9 mouse cellular contexts compared by ENCODE assay signal in genomic region chr4:115979437-115979836, GRCm38 (mm10). TPM values are rescaled to one million over a fixed set of nuclear protein-coding genes. Genes with fewer than 3 reads are reported as not detected.
DNase-seq lines count a peak whose midpoint lies in the region; ATAC-seq lines count a peak whose summit lies in the region.
"Had no signal": no experiment of that assay in that cellular context is flagged by ENCODE, and none has a peak within 500 bp of the region (broad histone marks: within the 10 kb centered on the region; RNA-seq: fewer than 3 reads in every experiment).

No protein-coding gene starts in this region.

- ATAC-seq in liver, embryonic 13.5 days (ENCODE audit: low read depth), result no peak

- H3K9me3 ChIP-seq in liver, embryonic 13.5 days (replicated peaks), result no peaks in the 10 kb centered on the region

- peak overlapping the region; percentile 26; the same call in 1 of the 2 replicates for H3K4me3 ChIP-seq in liver, embryonic 13.5 days (replicated peaks)

- peaks cover 79% of the 10 kb centered on the region for H3K27me3 ChIP-seq in liver, embryonic 13.5 days

- H3K4me1 ChIP-seq in liver, embryonic 13.5 days (replicated peaks), result peaks cover 4% of the 10 kb centered on the region

- no peaks in the 10 kb centered on the region for H3K36me3 ChIP-seq in liver, embryonic 13.5 days

- peak; percentile 38 for DNase-seq in embryo, embryonic 9.5 days (ENCODE audit: extremely low spot score)
- no peak for DNase-seq in embryo, embryonic 10.5 days (ENCODE audit: low spot score)
- DNase-seq in right cerebral cortex, postnatal 25 days, result peak; percentile 12
- no peak for DNase-seq in right cerebral cortex, postnatal 4 days
- DNase-seq in liver, embryonic 13.5 days, result no peak
- DNase-seq in T-cell, adult 2 months (ENCODE audit: low spot score), result no peak
- DNase-seq in gastrocnemius, postnatal 25 days, result no peak
- DNase-seq in cerebellum, adult 9-10 months, result no peak

- H3K9ac ChIP-seq in liver, embryonic 13.5 days, result no peak overlapping the region

- WGBS in liver, embryonic 13.5 days (ENCODE audit: insufficient replicate concordance), result 3% methylated on average over 39 of the region's 39 CpGs

- peak overlapping the region; percentile 39 for H3K4me2 ChIP-seq in liver, embryonic 13.5 days

- no peak overlapping the region for H3K27ac ChIP-seq in liver, embryonic 13.5 days

RNA-seq across cellular contexts. Expression of gene Faah, which starts 38.3 kb away (rescaled TPM):
- polyA plus RNA-seq in liver, embryonic 13.5 days (2015; fragmentation: Nextera tagmentation; extraction: Ambion mirVana), result 4.9 and 5.1 TPM in 2 replicates
- under 1 TPM; 0.35 to 0.46 TPM for total RNA-seq in gastrocnemius, postnatal 25 days (2021)

RNA-seq across cellular contexts. Expression of gene Dmbx1, which starts 39.7 kb away (rescaled TPM):
- not detected in 2 replicates for polyA plus RNA-seq in liver, embryonic 13.5 days (2015; fragmentation: Nextera tagmentation; extraction: Ambion mirVana)
- total RNA-seq in gastrocnemius, postnatal 25 days (2021), result not detected
- total RNA-seq: heart, postnatal 14 days had no signal

Comparison
In these comparisons a context has a peak if more than half of its experiments do, and no peak if none do; other contexts are left out.
1. DNase-seq: peak in embryo, embryonic 9.5 days (single experiment) and right cerebral cortex, postnatal 25 days (single experiment); none in embryo, embryonic 10.5 days (single experiment), right cerebral cortex, postnatal 4 days (single experiment), liver, embryonic 13.5 days (single experiment), T-cell, adult 2 months (single experiment), gastrocnemius, postnatal 25 days (single experiment) and cerebellum, adult 9-10 months (single experiment).